Mouse (Mus musculus) spleen, postnatal 10 days (tissue): ENCODE data around the gene Rftn1.

ENCODE experiments used
- DNase-seq, 2 experiments: peaks; one replicate each; pipeline ENCODE4 v3.0.0; 2021 to 2022; ENCODE audit warnings: low spot score in 2 of 2

Gene Rftn1

DNA sequence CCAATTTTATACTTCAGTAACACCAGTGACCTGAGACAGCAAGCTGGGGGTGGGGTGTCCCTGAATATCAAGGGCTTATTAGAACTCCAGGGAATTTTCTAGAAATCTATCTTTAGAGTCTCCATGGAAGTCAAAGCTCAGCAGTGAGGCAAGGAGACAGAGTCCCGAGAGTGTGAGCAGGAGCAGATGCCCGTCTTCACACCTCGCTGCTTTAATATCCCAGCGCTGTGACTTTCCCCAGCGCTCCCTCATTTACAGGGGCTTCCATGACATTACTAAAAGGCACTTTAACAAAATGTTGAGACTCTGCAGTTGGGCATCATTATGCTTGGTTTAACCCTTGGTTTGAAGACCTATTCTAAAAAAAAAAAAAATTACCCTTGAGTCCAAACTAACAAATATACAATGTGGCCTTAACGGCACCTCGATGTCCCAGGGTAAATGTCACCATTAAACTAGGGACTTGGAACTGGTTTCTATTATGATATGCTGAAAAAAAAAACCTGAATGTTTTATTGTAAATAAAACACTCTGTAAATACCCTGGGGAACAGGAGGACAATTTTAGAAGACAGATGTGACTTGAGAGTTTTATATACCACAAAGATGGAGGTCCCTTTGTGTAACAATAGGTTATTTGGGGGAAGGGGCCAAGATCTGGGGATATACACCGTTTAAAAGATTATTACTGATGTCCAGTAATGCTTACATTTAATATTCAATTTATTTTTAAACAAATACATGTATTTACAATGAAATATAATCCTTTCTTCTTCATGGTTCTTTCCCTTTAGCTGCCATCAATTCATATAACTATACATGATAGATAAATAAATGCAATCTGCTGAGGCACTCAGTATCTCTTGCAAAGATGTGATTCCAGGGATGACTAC, 123.4 kb downstream of the Rftn1 start:
- no peak for DNase-seq

DNA sequence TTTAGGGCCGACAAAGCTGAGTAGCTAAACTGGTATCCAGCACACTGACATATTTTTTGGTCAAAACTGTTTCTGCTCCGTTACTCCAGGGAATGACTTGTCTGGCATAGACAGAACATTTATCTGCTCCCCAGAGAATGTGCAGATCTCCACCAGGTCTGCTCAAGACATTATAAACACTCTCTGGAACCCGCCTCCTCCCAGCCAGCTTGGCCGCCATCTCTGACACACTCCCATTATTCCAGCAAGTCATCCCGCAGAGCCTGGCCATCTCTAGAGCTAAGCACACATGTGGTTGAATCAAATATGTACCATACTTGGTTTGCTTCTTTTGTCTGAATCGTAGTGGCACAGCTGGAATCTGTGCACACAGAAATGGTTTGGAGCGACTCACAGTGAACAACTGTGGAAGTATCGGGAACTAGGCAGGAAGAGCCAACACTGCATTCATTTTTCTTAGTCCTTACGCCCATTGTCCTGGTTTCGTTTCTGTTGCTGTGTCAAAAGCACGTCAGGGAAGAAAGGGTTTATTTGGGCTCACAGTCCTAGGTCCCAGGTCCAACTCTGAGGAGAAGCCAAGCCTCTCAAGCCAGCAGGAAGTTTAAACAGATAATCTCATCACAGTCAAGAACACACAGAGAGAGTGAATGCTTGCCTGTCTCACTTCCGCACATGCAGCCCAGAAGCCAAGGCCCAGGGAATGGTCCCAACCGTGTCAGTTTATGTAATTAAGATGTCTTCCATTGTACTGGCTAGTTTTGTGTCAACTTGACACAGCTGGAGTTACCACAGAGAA, 126.4 kb downstream of the Rftn1 start:
- DNase-seq: no peak

- DNase-seq: no peak
Observed at GRCm38 (mm10) chr17:50062649-50063048, 127.8 kb downstream of the Rftn1 start.

DNA sequence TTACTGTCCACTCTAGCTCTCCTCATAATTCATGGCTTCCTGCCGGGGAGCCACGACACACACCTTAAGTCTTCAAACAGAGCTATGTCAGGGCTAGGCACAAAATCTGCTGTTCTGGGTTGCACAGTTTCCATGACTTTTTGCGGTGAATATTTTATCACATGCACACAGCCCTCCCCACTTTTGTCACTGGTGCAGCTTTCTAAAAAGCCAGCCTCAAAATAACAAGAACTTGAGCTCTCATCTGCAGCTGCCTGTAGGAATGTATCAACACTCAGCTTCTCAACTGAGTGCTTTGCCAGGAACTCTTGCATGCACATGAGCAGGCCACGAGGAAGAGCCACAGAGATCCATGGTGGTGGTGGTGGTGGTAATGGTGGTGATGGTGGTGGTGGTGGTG, 129.0 kb downstream of the Rftn1 start:
- DNase-seq: no peak

GRCm38 (mm10) chr17:50060220-50060619, 130.3 kb downstream of the Rftn1 start:
- DNase-seq: no peak

GRCm38 (mm10) chr17:50059417-50059816, 131.1 kb downstream of the Rftn1 start:
- DNase-seq: no peak

DNA sequence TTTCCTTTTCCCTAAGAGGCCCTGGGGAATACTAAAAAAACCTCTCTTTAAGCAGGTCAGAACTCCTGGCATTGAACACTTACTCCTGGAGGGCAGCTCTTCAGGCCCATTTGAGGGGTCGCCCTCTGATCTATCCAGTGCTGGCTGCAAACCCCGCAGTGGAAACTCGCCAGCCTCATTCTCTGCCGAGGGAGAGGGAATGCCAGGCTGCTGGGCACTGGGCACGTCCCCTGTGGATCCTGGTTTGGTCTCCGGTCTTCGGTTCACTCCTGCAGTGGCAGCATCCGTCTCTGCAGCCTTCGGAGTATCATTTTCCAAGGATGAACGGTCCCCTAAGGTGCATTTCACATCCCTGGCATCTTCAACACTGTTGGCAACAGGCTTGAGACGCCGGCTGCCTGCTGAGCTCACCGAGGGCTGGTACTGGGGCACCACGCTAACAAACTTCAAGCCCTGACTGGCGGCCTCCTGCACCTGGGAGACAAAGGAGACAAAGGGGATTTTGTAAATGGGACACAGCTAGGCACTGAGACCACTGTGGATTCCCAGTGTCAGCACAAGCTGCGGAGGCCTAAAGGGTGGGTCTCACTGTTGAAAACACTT, 135.2 kb downstream of the Rftn1 start:
- DNase-seq: no peak

- no peak for DNase-seq
Observed at GRCm38 (mm10) chr17:50054586-50054985, 135.9 kb downstream of the Rftn1 start.

DNA sequence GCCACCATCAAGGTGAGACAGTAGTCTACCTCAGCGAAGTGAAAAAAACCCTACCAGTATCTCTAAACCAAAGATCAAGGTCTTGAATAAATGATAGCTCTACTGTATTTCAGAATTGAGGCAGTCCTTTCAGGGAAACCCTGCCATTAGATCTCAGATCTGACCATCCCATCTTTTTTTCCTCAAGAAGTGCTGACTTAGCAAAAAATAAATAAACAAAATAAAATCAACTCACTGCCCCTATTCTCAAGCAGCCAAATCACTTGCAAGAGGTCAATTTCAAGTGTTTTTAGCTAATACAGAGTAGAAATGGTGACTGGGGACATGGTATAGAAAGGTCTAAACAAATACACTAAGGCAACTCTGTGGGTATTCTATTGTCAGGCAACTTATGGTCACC, 136.5 kb downstream of the Rftn1 start:
- no peak for DNase-seq

DNA sequence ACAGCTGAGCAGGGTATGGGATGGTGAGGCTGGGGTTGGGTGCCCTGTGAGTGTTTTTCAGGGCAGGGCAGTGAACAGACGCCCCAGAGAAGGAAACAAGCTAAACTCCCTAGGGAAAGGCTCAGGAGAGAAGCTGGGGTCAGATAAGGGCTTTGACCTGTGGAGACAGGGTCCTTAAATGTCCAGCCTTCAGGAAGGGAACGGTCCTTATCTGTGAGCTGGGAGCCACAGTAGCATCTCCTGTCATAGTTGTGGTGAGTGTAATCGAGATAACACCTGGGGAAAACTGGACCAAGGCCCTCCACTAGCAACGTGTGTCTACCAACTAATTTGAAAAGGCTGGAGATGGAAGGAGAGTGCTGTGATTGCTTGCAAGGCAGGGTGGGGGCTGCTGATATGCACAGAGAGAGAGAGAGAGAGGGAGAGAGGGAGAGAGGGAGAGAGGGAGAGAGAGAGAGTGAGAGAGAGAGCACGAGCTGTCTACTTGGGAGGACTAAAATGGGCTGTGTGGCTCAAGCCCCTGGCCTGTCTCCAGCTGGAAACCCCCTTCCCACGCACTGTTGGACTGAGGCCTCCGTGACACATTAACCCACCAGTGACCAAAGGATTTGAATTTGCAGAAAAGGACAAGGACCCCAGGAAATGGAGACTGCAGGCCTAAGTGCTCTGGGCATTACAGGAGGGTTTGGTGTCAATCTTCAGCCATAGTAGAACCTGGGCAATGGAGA, 137.6 kb downstream of the Rftn1 start:
- no peak for DNase-seq

- no peak for DNase-seq
Observed at GRCm38 (mm10) chr17:50050456-50050855, 140.0 kb downstream of the Rftn1 start.

GRCm38 (mm10) chr17:50048209-50048608, 142.3 kb downstream of the Rftn1 start:
- DNase-seq: no peak

GRCm38 (mm10) chr17:50047182-50047581, 143.3 kb downstream of the Rftn1 start:
- no peak for DNase-seq

DNA sequence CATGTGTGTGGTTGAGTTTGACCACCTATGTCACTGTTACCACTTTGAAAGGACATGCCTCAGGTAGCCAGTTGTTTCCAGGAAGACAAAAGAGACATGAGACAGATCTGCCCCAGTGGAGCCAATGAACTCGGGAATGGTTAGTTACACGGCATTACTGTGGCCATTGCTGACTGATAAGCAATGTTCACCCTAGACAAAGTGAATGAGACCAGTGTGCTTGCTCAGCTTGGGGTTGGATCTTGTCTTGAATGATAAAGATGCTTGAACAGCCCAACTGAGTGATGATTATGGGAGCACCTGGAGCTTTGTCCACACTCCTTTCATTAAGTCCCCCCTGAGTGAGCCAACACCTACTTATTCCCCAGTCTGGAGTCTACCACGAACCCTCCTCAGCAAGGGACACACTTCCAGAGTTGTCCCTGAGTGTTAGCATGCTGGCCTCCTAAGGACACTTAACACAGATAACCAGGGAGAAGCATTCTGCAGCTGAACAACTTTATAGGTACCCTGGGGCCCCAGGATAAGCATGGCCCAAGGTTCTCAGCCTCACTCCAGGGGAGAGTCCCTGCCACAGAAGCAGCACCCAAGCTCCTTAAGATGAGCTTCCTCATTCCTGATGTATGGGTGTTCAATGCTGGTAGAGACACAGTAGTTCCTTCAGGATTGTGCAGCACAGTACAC, 149.6 kb downstream of the Rftn1 start:
- DNase-seq: no peak

DNA sequence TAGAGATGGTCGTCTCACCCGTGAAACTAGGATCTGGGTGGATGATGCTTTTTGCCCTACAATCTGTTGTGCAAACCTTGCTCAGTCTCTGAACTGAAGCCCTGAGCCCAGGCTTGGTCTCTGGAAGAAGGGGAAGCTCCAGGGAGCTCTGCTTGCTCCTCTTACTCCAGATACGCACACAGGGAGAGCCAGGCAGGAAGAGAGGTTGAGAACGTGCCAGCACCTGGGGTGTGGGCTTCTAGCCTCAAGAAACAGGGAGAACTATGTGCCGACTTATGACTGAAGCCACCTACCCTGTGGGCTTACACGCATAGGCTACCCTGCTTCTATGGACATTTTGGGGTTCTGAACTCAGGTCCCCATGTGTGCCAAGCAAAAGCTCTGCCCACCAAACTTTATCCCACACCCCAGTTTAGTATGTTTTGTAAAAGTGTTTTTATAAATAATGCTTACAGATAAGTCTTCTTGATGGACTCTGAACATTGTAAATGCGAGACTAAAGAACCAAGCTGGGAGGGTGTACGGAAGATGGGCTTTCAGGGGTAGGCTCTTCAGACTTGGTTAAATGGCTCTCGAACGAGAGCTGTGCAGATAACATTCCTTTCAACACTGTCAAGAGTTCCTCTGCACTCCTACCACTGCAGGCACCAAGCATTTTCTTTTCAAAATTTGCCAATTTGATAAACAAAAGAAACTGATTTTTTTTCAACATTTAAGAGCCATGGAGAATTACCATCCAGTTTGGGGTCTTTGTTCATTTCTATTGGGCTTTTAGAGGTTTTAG, 152.4 kb downstream of the Rftn1 start:
- DNase-seq: no peak

DNA sequence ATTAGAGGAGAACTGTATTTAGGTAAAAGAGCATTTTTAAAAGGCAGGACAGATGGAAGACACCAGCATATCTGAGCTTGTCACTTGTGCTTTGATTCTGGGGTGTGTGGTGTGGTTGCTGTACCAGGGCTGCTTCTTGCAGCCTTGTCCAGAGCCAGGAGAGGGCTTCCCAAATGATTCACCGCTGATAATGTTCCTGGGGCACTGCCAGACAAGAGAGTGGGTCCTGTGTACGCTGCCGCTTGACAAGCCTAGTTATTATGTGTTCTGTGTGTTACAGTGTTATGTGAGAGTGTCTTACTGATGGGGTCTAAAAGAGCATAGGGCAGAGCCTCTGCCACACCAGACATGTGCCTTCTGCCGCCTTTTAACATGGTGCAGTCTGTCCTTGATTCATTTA, 153.1 kb downstream of the Rftn1 start:
- no peak for DNase-seq

DNA sequence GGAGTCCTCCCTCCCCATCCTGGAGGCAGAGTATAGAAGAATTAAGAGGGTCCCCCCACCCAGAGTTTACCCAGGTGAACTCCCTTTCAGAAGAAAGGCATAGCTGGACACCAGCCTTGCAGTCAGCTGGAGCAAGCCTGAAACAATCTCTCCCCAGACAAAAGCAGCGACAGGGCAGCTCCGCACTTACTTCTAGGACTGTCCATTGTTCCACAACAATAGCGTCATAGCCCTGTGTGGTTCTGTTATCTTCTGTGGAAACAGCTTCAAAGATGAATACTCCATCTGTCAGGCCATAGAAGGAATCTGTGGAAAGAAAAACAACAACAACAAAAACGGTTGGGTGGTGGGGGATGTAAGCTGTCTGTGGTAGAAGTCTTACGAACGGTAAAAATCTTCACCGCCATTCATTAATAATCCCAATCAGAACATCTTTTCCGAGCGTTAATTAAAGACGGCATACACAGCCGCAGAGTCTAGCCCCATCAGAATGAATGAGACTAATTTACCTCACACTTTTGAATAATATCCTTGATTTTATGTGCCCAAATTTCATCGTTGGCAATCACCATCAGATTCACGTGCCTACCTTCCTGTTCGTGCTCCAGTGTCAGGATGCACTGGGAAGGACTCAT, 153.6 kb downstream of the Rftn1 start:
- DNase-seq: no peak

GRCm38 (mm10) chr17:50033698-50034097, 156.8 kb downstream of the Rftn1 start:
- DNase-seq: no peak

- no peak for DNase-seq
Observed at GRCm38 (mm10) chr17:50031548-50032491, 158.7 kb downstream of the Rftn1 start.
